Mouse (Mus musculus): ENCODE results near the gene Rhox2c. TPM values are rescaled to one million over a fixed set of nuclear protein-coding genes. Genes with fewer than 3 reads are reported as not detected.

Gene Rhox2c
- polyA plus RNA-seq (2012; rRNA removed): not detected in 2 replicates

DNA sequence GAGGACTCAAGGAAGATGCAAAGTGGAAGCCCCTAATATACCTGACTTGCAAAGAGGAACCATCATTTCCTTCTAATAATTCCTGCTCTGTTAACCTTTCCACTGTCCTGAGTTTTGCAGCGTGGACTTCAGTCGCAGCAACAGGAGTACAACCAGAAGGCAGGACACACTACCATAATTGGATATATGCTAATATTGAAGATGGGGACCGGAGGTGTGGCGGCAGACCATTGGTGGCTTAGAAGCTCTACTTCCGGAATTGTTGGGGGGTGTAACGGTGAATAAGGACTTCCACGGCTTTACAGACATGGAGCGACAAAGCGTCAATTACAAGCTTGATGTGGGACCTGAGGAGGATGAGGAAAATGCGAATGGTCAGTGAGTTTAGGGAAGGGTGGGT, at the start of gene Rhox2c:
TSS of gene Rhox2c (plus strand) at position 301 of the 400 bp plus-strand sequence.

GRCm38 (mm10) chrX:37411767-37412166, 41.7 kb upstream of the Rhox2c start, which contains the start of gene Rhox2b:
TSS of gene Rhox2b (plus strand) at chrX:37412067.

DNA sequence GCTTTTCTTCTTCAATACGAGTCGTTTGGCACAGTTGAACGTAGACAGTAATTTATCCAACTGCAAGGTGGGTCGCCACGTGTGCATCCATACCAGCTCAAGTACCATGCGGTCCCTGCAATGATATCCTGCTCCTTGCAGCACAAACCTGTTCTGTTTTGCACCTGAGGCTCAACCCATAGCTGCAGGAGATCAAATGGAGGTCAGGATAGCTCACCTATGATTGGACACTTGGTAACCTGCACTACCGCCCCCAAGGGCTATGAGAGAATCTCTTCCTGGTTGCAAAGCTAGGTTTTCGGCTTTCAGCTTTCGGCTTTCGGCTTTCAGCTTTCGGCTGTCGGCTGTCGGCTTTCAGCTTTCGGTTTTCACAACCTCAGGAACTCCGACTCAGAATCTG, 21.3 kb upstream of the Rhox2c start, which contains the start of gene Rhox4b:
TSS of gene Rhox4b (plus strand) at position 301 of the 400 bp plus-strand sequence.

DNA sequence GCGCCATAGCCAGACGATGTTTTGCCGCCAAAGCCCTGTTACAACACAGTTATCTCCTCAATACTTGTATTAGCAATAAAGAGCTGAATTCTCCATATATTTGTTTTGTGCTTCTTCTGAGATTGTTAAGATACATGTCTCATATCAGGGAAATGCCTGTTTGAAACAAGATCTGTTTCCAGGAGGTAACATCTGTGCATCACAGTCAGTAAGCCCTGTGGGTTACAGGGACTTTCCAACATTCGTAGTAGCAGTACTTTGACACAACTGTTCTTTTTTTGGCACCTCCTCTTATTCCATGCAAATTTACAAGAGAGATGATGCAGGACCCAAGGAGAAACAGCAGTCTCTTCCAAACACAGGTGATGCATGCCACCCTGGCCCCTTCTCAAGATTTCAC, 4.8 kb downstream of the Rhox2c start, which contains the start of gene Rhox3c:
TSS of gene Rhox3c (plus strand) at position 301 of the 400 bp plus-strand sequence.

GRCm38 (mm10) chrX:37480037-37480436, 26.6 kb downstream of the Rhox2c start, which contains the start of gene Rhox4c:
TSS of gene Rhox4c (plus strand) at chrX:37480337.

GRCm38 (mm10) chrX:37514059-37514458, 60.6 kb downstream of the Rhox2c start, which contains the start of gene Rhox4d:
TSS of gene Rhox4d (plus strand) at chrX:37514359.

Other genes starting within 250 kb of the Rhox2c start
- gene Gm9, start 242.6 kb upstream of the Rhox2c start, polyA plus RNA-seq (2012; rRNA removed): 0.03 TPM in 1 of 2 replicates, not detected in the other
- gene Rhox1, start 231.4 kb upstream of the Rhox2c start, polyA plus RNA-seq (2012; rRNA removed): not detected in 2 replicates
- not detected in 2 replicates for gene Rhox2a, start 208.7 kb upstream of the Rhox2c start, polyA plus RNA-seq (2012; rRNA removed)
- not detected in 2 replicates for gene Rhox3a, start 203.8 kb upstream of the Rhox2c start, polyA plus RNA-seq (2012; rRNA removed)
- not detected in 2 replicates for gene Rhox4a, start 188.3 kb upstream of the Rhox2c start, polyA plus RNA-seq (2012; rRNA removed)
- not detected in 2 replicates for gene Rhox3a2, start 73.7 kb upstream of the Rhox2c start, polyA plus RNA-seq (2012; rRNA removed)
- not detected in 2 replicates for gene Rhox4a2, start 62.8 kb upstream of the Rhox2c start, polyA plus RNA-seq (2012; rRNA removed)
- not detected in 2 replicates for gene Rhox2b, start 41.6 kb upstream of the Rhox2c start, polyA plus RNA-seq (2012; rRNA removed)
- gene Rhox4b, start 21.2 kb upstream of the Rhox2c start, polyA plus RNA-seq (2012; rRNA removed): 0.02 TPM in 1 of 2 replicates, not detected in the other
- gene Rhox3c, start 4.9 kb downstream of the Rhox2c start, polyA plus RNA-seq (2012; rRNA removed): not detected in 2 replicates
- gene Rhox4c, start 26.7 kb downstream of the Rhox2c start, polyA plus RNA-seq (2012; rRNA removed): not detected in 2 replicates
- not detected in 2 replicates for gene Rhox2d, start 39.7 kb downstream of the Rhox2c start, polyA plus RNA-seq (2012; rRNA removed)
- not detected in 2 replicates for gene Rhox4d, start 60.7 kb downstream of the Rhox2c start, polyA plus RNA-seq (2012; rRNA removed)
- gene Rhox2e, start 76.8 kb downstream of the Rhox2c start, polyA plus RNA-seq (2012; rRNA removed): not detected in 2 replicates
- not detected in 2 replicates for gene Rhox3e, start 88.3 kb downstream of the Rhox2c start, polyA plus RNA-seq (2012; rRNA removed)
- not detected in 2 replicates for gene Rhox4e, start 103.7 kb downstream of the Rhox2c start, polyA plus RNA-seq (2012; rRNA removed)
- not detected in 2 replicates for gene Rhox2f, start 117.7 kb downstream of the Rhox2c start, polyA plus RNA-seq (2012; rRNA removed)
- not detected in 2 replicates for gene Rhox3f, start 127.3 kb downstream of the Rhox2c start, polyA plus RNA-seq (2012; rRNA removed)
- not detected in 2 replicates for gene Rhox4f, start 154.0 kb downstream of the Rhox2c start, polyA plus RNA-seq (2012; rRNA removed)
- gene Rhox3g, start 174.9 kb downstream of the Rhox2c start, polyA plus RNA-seq (2012; rRNA removed): not detected in 2 replicates
- not detected in 2 replicates for gene Rhox2g, start 189.8 kb downstream of the Rhox2c start, polyA plus RNA-seq (2012; rRNA removed)
- not detected in 2 replicates for gene Rhox4g, start 197.6 kb downstream of the Rhox2c start, polyA plus RNA-seq (2012; rRNA removed)
- gene Rhox3h, start 215.1 kb downstream of the Rhox2c start, polyA plus RNA-seq (2012; rRNA removed): not detected in 2 replicates
- gene Rhox2h, start 219.6 kb downstream of the Rhox2c start, polyA plus RNA-seq (2012; rRNA removed): not detected in 2 replicates

Measured in liver, embryonic 14 days (tissue).